Mouse (Mus musculus) hindbrain, embryonic 12.5 days (tissue): ENCODE measurements at regions not wholly inside any gene's neighbourhood (a gene's known extent, or its start where the extent isn't known, plus 50 kb on each side); places are given as distances from the start of the nearest gene placed in this dataset.
A peak's percentile ranks its signal among the peaks of the same experiment; 100 is the strongest.

Experiments
- ATAC-seq: fragments of 200-750 bp; cut with Nextera tagmentation; 2 replicates; pipeline ENCODE4 v1.8.0; 2017; ENCODE audit warnings: moderate TSS enrichment; ENCODE audit not compliant: low FRiP score
- H3K27ac ChIP-seq: fragments of 300-500 bp; sonication (generic); 2 replicates; pipeline ENCODE4 v1.5.1; 2016; ENCODE audit warnings: mild to moderate bottlenecking
- H3K27me3 ChIP-seq: fragments of 300-500 bp; sonication (generic); 2 replicates; pipeline ENCODE4 v1.6.1; 2016; ENCODE audit warnings: mild to moderate bottlenecking
- H3K36me3 ChIP-seq: fragments of 300-500 bp; sonication (generic); 2 replicates; pipeline ENCODE4 v1.6.1; 2016; ENCODE audit warnings: mild to moderate bottlenecking
- H3K4me1 ChIP-seq: fragments of 300-500 bp; sonication (generic); 2 replicates; pipeline ENCODE4 v1.6.1; 2016
- H3K4me2 ChIP-seq: fragments of 300-500 bp; sonication (generic); replicated peaks from 2 replicates; pipeline ENCODE4 v1.6.1; 2016; ENCODE audit warnings: mild to moderate bottlenecking
- H3K4me3 ChIP-seq: fragments of 300-500 bp; sonication (generic); 2 replicates; pipeline ENCODE4 v1.5.1; 2016; ENCODE audit warnings: mild to moderate bottlenecking
- H3K9ac ChIP-seq: fragments of 300-500 bp; sonication (generic); 2 replicates; pipeline ENCODE4 v1.6.1; 2016; ENCODE audit warnings: mild to moderate bottlenecking, moderate library complexity
- H3K9me3 ChIP-seq: fragments of 300-500 bp; sonication (generic); replicated peaks from 2 replicates; pipeline ENCODE4 v1.6.1; 2016; ENCODE audit warnings: mild to moderate bottlenecking
- WGBS: fragments of 180-500 bp; shearing (Covaris S2); methylation state at CpG from one replicate; pipeline ENCODE4 v1.1.7; 2016; 5-methylcytosine and 5-hydroxymethylcytosine counted together

- Histone ChIP-seq H3K4me3 (no peak overlapping the region), H3K4me1 (peaks cover 13% of the 10 kb centered on the region), H3K27ac (no peak overlapping the region), H3K27me3 (no peaks in the 10 kb centered on the region), H3K9me3 (no peaks in the 10 kb centered on the region), H3K9ac (no peak overlapping the region), H3K36me3 (no peaks in the 10 kb centered on the region), H3K4me2 (no peak overlapping the region)
- WGBS: 69% methylated on average over 8 of the region's 8 CpGs
- ATAC-seq: no peak
These were observed 124.9 kb upstream of the Map3k1 start for GRCm38 (mm10) chr13:111933526-111934240.

DNA sequence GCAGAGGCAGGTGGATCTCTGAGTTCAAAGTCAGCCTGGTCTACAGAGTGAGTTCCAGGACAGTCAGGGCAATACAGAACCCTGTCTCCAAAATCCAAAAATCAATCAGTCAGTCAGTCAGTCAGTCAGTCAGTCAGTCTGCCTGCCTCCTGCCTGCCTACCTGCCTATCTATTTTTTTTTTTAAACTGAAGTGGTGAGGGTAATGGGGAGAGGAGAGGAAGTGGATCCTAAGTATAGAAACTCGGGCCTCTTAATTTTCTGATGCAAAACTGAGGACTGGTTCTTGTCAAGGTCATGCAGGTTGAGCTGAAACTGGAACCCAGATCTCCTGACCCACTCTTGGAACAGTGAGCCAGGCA is 126.9 kb upstream of the Map3k1 start:
- WGBS: 83% methylated on average over 1 of the region's 1 CpGs
- peaks cover 13% of the 10 kb centered on the region for H3K4me1 ChIP-seq
- no peak for ATAC-seq
- no peaks in the 10 kb centered on the region for H3K9me3 ChIP-seq
- H3K4me2 ChIP-seq: no peak overlapping the region
- H3K36me3 ChIP-seq: no peaks in the 10 kb centered on the region
- no peak overlapping the region for H3K9ac ChIP-seq
- H3K27ac ChIP-seq: no peak overlapping the region
- no peak overlapping the region for H3K4me3 ChIP-seq
- no peaks in the 10 kb centered on the region for H3K27me3 ChIP-seq

GRCm38 (mm10) chr13:111936081-111936857 is 127.5 kb upstream of the Map3k1 start:
- no peak overlapping the region for H3K4me2 ChIP-seq
- no peaks in the 10 kb centered on the region for H3K9me3 ChIP-seq
- no peak overlapping the region for H3K4me3 ChIP-seq
- H3K36me3 ChIP-seq: no peaks in the 10 kb centered on the region
- WGBS: 72% methylated on average over 9 of the region's 9 CpGs
- no peaks in the 10 kb centered on the region for H3K27me3 ChIP-seq
- no peak overlapping the region for H3K27ac ChIP-seq
- ATAC-seq: peak; percentile 19; the same call in 1 of the 2 replicates
- peaks cover 13% of the 10 kb centered on the region for H3K4me1 ChIP-seq
- H3K9ac ChIP-seq: no peak overlapping the region

- H3K9me3 ChIP-seq: no peaks in the 10 kb centered on the region
- ATAC-seq: no peak
- H3K4me2 ChIP-seq: no peak overlapping the region
- H3K27me3 ChIP-seq: no peaks in the 10 kb centered on the region
- H3K4me1 ChIP-seq: peaks cover 13% of the 10 kb centered on the region
- H3K9ac ChIP-seq: no peak overlapping the region
- H3K4me3 ChIP-seq: no peak overlapping the region
- 66% methylated on average over 8 of the region's 8 CpGs for WGBS
- H3K27ac ChIP-seq: no peak overlapping the region
- H3K36me3 ChIP-seq: no peaks in the 10 kb centered on the region
These were observed 128.2 kb upstream of the Map3k1 start for GRCm38 (mm10) chr13:111936983-111937382.

GRCm38 (mm10) chr13:111938896-111939422 is 130.2 kb upstream of the Map3k1 start:
- H3K36me3 ChIP-seq: no peaks in the 10 kb centered on the region
- 74% methylated on average over 8 of the region's 8 CpGs for WGBS
- ATAC-seq: no peak
- no peak overlapping the region for H3K4me3 ChIP-seq
- H3K9me3 ChIP-seq: no peaks in the 10 kb centered on the region
- H3K9ac ChIP-seq: no peak overlapping the region
- no peak overlapping the region for H3K4me2 ChIP-seq
- peaks cover 19% of the 10 kb centered on the region for H3K4me1 ChIP-seq
- no peak overlapping the region for H3K27ac ChIP-seq
- H3K27me3 ChIP-seq: no peaks in the 10 kb centered on the region

- Histone ChIP-seq H3K4me1 (peaks cover 24% of the 10 kb centered on the region), H3K27me3 (no peaks in the 10 kb centered on the region), H3K4me2 (no peak overlapping the region), H3K27ac (no peak overlapping the region), H3K9me3 (no peaks in the 10 kb centered on the region), H3K36me3 (no peaks in the 10 kb centered on the region), H3K4me3 (no peak overlapping the region), H3K9ac (no peak overlapping the region)
- ATAC-seq: no peak
- 76% methylated on average over 6 of the region's 6 CpGs for WGBS
These were observed 130.8 kb upstream of the Map3k1 start for GRCm38 (mm10) chr13:111939534-111940115.

GRCm38 (mm10) chr13:111940275-111940674 is 131.5 kb upstream of the Map3k1 start:
- peaks cover 24% of the 10 kb centered on the region for H3K4me1 ChIP-seq
- H3K27me3 ChIP-seq: no peaks in the 10 kb centered on the region
- no peak overlapping the region for H3K4me3 ChIP-seq
- H3K36me3 ChIP-seq: no peaks in the 10 kb centered on the region
- no peak for ATAC-seq
- no peaks in the 10 kb centered on the region for H3K9me3 ChIP-seq
- WGBS: 94% methylated on average over 4 of the region's 4 CpGs
- no peak overlapping the region for H3K27ac ChIP-seq
- no peak overlapping the region for H3K9ac ChIP-seq
- no peak overlapping the region for H3K4me2 ChIP-seq

DNA sequence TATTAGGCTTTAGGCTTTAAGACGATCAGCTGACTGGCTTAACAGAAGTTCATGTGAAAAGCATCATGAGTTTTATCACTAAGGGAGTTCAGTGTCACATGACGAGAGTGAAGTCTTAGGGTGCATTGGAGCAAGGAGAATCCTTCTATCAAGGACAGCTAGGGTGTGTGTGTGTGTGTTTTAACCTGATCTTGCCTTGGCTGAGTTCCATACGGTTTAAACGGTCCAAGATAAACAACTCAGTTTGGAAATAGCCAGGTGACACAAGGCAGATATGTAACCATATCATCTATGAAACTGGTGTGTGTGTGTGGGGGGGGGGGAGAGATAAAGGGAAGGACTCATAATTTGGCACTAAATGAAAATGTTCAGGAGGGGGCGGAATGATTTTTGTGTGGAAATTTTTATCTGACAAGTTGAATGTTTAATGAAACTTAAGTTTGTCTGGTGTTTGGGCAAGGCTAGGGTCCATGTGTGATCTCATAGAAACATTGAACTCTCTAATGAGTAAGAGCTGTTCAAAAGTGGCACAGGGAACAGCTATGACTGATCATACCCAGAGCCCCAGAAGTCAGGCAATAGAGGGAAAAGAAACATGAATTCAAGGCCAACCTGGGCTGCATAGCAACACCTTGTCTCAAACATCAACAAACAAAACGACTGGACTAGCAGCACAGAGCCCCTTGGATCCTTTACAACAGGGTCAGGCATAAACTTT is 132.2 kb upstream of the Map3k1 start:
- H3K36me3 ChIP-seq: no peaks in the 10 kb centered on the region
- H3K9ac ChIP-seq: no peak overlapping the region
- no peak overlapping the region for H3K4me2 ChIP-seq
- H3K4me3 ChIP-seq: no peak overlapping the region
- peaks cover 22% of the 10 kb centered on the region for H3K4me1 ChIP-seq
- H3K27me3 ChIP-seq: no peaks in the 10 kb centered on the region
- 82% methylated on average over 6 of the region's 6 CpGs for WGBS
- ATAC-seq: no peak
- H3K27ac ChIP-seq: no peak overlapping the region
- no peaks in the 10 kb centered on the region for H3K9me3 ChIP-seq

DNA sequence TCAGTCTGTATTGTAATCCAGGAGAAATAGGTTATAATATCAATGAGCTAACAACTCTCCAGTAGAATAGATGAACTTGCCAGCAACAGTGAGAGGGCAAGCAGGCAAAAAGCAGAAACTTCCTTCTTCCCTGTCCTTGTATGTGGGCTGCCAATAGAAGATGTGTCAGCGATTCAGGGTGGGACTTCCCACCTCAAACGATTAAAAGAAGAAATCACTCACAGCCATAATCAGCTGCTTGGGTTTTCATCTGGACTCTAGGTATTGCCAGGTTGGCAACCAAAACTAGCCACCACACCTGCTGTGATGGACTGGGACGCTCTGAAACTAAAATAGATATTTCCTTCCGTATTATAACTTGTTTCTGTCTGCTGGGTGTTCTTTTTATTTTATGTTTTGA is 133.2 kb upstream of the Map3k1 start:
- WGBS: 94% methylated on average over 4 of the region's 4 CpGs

DNA sequence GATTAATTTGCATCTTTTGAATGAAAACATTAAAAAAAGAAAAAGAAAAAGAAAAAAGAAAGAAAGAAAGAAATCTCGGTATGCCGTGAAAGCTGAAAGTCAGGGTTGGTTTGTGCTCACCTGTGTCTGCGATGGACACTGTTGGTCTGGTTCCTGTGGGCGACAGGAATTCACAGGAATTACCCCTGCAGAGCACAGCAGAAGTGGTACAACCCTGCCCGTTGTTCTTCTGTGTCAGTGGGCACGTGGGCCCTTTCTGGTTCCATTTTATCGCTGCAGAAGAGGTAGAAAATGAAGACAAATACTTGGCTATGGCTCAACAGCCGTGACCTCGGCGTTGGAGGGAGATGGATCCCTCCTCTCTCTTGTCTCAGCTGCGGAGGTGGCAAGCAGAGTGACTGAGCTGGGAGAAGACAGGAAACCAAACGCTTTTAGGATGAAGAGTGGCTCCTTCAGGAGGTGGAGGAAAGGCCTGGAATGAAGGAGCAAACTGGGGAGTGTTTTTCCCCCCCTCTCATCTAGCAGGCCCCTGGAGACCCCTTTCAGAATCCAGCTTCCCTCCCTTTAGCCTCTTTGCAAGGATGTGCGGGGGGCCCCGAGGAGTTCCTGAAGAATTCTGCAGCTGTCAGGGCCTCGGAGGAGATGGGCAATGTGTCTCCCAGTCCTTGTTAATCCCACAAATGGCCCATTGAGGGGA is 134.7 kb upstream of the Map3k1 start:
- H3K36me3 ChIP-seq: no peaks in the 10 kb centered on the region
- H3K9me3 ChIP-seq: no peaks in the 10 kb centered on the region
- H3K4me2 ChIP-seq: no peak overlapping the region
- no peak overlapping the region for H3K27ac ChIP-seq
- ATAC-seq: no peak
- H3K9ac ChIP-seq: no peak overlapping the region
- H3K27me3 ChIP-seq: no peaks in the 10 kb centered on the region
- peaks cover 11% of the 10 kb centered on the region for H3K4me1 ChIP-seq
- 53% methylated on average over 15 of the region's 15 CpGs for WGBS
- H3K4me3 ChIP-seq: no peak overlapping the region

More for the DNA sequence above, 133.2 kb upstream of the Map3k1 start:
- Histone ChIP-seq H3K4me1 (peaks cover 14% of the 10 kb centered on the region), H3K4me3 (no peak overlapping the region), H3K27ac (no peak overlapping the region), H3K27me3 (no peaks in the 10 kb centered on the region), H3K9me3 (no peaks in the 10 kb centered on the region), H3K36me3 (no peaks in the 10 kb centered on the region), H3K4me2 (no peak overlapping the region), H3K9ac (no peak overlapping the region)
- ATAC-seq: no peak

- WGBS: 7% methylated on average over 5 of the region's 5 CpGs
- no peaks in the 10 kb centered on the region for H3K9me3 ChIP-seq
These were observed 135.3 kb upstream of the Map3k1 start for GRCm38 (mm10) chr13:111944089-111944406.

DNA sequence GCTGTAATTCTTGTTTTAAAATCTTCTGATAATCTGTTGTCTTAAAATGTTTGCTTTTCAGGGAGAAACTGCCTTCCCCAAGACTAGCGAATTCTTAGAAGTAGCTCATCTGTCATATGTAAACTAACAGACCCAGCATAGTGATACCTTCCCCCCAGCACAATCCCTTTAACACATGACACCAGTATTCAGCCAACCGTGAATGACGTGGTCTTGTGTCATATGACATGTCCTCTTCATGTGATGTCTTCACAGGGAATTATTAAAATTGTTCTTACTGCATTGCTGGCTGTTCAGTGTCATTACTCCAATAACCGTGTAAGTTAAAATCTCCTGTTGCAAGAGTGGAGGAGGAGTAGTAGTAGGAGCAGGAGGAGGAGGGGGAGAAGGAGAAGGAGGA is 137.5 kb upstream of the Map3k1 start:
- H3K27ac ChIP-seq: no peak overlapping the region
- WGBS: 86% methylated on average over 4 of the region's 4 CpGs
- no peaks in the 10 kb centered on the region for H3K27me3 ChIP-seq
- H3K4me3 ChIP-seq: no peak overlapping the region
- H3K36me3 ChIP-seq: no peaks in the 10 kb centered on the region
- H3K4me2 ChIP-seq: no peak overlapping the region
- peaks cover 11% of the 10 kb centered on the region for H3K4me1 ChIP-seq
- no peaks in the 10 kb centered on the region for H3K9me3 ChIP-seq
- no peak overlapping the region for H3K9ac ChIP-seq
- no peak for ATAC-seq

More at GRCm38 (mm10) chr13:111944089-111944406, 135.3 kb upstream of the Map3k1 start:
- H3K9ac ChIP-seq: no peak overlapping the region
- no peaks in the 10 kb centered on the region for H3K36me3 ChIP-seq
- peaks cover 11% of the 10 kb centered on the region for H3K4me1 ChIP-seq
- no peak overlapping the region for H3K27ac ChIP-seq
- no peak overlapping the region for H3K4me2 ChIP-seq
- H3K4me3 ChIP-seq: no peak overlapping the region
- ATAC-seq: peak; percentile 75
- H3K27me3 ChIP-seq: no peaks in the 10 kb centered on the region
